Mouse (Mus musculus) kidney, postnatal 14 days (tissue): Measurements from ENCODE around the gene Pik3ip1.
A peak's percentile ranks its signal among the peaks of the same experiment; 100 is the strongest.

Experiments
- DNase-seq: peaks from one replicate; pipeline ENCODE4 v3.0.0; 2022; ENCODE audit warnings: mixed read lengths

The Pik3ip1 gene

GRCm38 (mm10) chr11:3329891-3330451 lies at the start of gene Pik3ip1:
Gene Pik3ip1 (plus strand): TSS chr11:3330401.
- no peak for DNase-seq

DNA sequence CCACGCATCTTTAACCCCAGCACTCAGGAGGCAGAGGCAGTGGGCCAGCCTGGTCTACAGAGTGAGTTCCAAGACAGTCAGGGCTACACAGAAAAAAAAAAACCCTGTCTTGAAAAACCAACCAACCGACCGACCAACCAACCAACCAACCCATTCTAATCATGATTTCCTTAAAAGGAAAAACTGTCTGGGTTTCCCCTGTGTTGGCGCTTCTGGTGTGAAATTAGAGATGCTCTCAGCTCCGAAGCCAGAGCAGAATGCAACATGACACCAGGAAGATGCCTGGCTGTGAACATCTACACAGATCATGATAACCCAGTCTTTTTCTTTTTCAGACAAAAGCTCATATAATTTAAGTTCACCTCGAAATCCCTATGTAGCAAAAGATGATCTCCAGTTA lies 47.3 kb upstream of the Pik3ip1 start:
- DNase-seq: no peak

DNA sequence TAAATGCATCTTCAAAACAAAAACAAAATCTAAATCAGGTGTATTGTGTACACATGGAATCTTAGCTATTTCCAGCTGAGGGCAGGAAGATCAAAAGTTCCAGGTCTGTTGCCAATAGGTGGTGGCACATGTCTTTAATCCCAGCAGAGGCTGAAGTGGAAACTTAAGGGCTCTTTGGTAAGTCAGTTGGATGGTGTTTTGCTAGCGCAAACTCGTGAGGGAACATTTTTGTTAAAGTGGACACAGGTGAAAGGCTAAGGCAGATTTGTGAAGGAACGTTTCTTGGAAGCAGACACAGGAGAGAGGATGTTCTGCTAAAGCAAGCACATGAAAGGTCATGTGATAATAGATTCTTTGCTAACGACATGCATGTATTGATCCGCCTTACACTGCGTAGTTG lies 46.6 kb upstream of the Pik3ip1 start:
- no peak for DNase-seq

GRCm38 (mm10) chr11:3285940-3286339 lies 44.3 kb upstream of the Pik3ip1 start:
- no peak for DNase-seq

GRCm38 (mm10) chr11:3287131-3287530 lies 43.1 kb upstream of the Pik3ip1 start:
- DNase-seq: no peak

DNA sequence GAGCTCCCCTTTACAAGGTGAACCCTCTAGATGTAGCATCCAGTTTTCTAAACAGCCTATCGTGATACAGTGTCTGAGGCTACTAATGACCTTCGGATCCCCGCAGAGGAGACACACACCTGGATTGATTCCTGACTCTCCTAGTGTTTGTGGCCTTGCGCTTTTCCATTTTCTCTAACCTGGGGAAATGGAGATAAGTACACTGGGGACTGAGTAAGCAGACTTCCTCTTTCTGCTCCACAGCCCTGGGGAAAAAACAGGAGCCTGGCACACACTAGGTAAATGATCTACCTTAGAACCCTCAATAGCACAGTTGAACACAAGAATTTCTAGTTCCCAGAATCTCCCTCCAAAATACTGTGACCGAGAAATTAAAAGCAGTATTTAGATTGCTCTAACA lies 42.3 kb upstream of the Pik3ip1 start:
- DNase-seq: peak; percentile 62

GRCm38 (mm10) chr11:3288521-3289301 lies 41.5 kb upstream of the Pik3ip1 start, which contains the start of gene Patz1:
Gene Patz1 (plus strand): TSS chr11:3288874.
- DNase-seq: peak; percentile 55

GRCm38 (mm10) chr11:3289302-3289802 lies 40.8 kb upstream of the Pik3ip1 start:
- peak; percentile 91 for DNase-seq

DNA sequence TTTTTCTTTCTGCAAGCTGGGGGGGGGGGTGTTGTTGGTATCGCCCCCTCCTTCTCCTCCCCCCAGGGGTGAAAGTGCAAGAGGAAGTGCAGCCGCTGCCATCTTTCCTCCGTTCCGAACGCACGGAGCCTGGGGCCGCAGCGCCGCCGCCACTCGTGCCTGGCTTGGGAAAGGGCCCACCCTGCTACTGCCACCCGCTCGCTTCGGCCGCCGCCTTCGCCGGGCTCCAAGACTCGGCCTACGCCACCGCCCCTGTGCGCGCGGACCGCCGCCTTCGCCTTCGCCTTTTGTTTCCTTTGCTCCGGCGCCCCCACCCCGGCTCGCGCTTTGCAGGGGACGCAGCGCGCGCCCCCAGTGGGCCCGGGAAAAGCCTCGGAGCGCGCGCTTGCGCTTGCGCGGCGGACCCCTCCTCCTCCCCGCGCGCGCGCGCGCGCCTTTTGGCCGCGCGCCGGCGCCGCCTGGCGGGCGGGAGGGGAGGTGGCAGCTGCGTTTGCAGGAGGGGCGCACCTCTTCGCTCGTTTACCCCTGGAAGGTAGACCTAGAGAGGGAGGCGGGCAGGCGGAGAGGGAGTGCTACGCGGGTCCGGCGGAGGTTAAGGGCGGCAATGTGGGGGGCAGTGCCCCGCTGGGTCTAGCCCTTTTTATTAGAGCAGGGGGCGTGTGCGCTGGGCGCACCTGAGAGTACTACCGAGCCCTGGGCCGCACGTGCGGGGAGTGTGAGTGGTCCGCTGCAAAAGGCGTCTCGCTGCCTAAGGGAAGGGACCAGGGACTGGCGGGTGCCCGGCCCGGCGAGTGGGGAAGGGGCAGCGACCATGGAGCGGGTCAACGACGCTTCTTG lies 40.2 kb upstream of the Pik3ip1 start:
- DNase-seq: peak; percentile 92

DNA sequence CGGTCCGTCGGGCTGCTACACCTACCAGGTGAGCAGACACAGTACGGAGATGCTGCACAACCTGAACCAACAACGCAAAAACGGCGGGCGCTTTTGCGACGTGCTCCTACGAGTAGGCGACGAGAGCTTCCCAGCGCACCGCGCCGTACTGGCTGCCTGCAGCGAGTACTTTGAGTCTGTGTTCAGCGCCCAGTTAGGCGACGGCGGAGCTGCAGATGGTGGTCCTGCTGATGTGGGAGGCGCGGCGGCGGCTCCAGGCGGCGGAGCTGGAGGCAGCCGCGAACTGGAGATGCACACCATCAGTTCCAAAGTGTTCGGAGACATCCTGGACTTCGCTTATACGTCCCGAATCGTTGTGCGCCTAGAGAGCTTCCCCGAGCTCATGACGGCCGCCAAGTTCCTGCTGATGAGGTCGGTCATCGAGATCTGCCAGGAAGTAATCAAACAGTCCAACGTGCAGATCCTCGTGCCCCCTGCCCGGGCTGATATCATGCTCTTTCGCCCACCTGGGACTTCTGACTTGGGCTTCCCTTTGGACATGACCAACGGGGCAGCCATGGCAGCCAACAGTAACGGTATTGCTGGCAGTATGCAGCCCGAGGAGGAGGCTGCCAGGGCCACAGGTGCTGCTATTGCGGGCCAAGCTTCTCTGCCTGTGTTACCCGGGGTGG lies 39.4 kb upstream of the Pik3ip1 start:
- peak; percentile 59 for DNase-seq

- peak; percentile 17 for DNase-seq
These were observed 38.7 kb upstream of the Pik3ip1 start for GRCm38 (mm10) chr11:3291311-3292061.

DNA sequence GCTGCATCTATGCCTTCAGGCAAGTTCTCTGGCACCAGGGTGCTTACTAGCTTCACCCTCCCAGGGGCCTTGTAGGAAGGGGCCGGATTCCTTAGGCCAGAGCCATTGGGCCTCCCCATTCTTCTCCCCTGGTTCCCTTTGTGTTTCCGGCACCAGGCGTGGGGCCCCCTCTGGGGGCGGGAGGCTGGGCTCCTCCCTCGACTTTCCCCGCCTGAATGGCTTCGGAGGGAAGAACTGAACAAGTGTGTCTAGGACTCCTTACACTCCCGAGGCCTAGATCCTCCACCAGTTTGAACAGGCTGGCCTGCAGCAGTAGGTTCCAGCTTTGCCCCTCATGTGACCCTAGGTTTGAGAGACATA lies 38.2 kb upstream of the Pik3ip1 start:
- DNase-seq: peak; percentile 79

- DNase-seq: peak; percentile 76
These were observed 37.4 kb upstream of the Pik3ip1 start for GRCm38 (mm10) chr11:3292711-3293249.

DNA sequence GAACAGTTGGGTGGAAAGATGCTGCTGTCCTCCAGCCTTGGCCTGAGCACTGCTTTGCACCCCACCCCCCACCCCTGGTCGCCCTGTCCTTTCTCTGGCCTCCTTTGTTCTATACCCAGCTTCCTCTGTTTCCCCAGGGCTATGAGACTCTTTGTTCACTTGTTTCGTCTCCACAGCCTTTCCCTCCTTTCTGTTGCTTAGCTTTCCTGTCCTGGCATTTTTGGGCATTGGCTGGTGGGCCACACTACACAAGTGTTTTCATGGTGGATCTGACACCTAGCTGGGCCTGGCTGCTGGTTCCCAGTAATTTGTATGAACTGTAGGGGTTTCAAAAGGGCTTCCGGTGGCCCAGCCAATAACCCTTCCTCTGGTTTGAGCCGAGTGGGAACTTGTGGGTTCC lies 36.8 kb upstream of the Pik3ip1 start:
- no peak for DNase-seq

GRCm38 (mm10) chr11:3294641-3295040 lies 35.6 kb upstream of the Pik3ip1 start:
- DNase-seq: no peak

DNA sequence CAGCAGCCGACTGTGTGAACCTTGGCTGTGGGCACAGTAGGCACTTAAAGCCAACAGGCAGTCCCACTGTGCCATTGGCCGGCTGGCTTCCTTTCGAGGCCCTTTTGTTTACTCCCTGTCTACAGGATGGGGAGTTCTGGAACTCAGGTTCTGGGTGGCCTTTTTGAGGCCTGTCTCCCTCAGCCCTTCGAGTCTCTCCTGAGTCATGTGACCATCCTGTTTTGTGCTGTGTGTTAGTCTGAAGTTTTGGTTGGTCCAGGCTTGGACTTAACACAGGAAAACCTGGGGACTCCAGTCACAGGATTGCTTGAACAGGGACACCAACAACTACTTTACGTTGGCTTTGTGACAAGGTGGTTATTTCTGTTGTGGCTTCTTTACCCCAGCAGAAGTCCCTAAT lies 34.1 kb upstream of the Pik3ip1 start:
- DNase-seq: no peak

- no peak for DNase-seq
These were observed 32.1 kb upstream of the Pik3ip1 start for GRCm38 (mm10) chr11:3297871-3298812.

- no peak for DNase-seq
These were observed 31.4 kb upstream of the Pik3ip1 start for GRCm38 (mm10) chr11:3298813-3299185.

DNA sequence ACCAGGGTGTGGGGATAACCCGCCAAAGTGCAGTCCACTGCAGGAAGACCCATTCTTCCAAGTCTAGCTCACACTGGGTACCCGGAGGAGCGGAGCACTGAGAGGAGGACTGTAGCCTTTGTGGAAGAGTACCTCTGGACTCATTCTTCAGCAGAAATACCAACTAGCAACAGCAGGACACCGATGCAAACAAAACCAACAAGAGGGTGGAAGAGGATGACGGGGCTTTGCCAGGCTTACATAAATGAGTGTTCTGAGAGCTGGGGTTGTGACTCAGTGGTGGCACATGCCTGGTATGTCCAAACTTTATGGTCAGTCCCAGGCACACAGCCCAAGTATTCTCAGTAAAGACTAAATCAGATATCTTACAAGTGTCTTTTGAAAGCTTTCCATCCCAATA lies 29.1 kb upstream of the Pik3ip1 start:
- DNase-seq: no peak

GRCm38 (mm10) chr11:3302385-3302784 lies 27.8 kb upstream of the Pik3ip1 start:
- no peak for DNase-seq

DNA sequence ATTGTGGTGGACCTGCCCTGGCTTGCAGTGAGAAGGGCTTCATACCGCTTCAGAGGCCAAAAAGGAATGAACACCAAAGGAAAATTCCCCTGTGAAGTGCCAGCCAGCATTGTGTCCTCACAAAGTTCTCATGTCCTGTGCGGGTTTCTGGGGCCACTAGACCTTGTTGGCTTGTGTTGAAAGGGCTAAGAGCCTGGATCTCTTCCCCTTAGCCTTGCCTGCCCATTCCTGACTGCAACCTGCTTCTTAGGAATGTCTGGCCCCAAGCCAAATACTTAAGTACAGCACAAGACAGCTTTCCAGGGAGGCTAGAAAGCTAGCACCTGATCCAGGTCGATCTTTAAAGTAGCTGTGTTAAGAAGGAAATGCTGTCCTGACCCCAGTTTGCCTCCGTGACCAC lies 27.4 kb upstream of the Pik3ip1 start:
- DNase-seq: peak; percentile 72
